Mouse (Mus musculus) heart, embryonic 12.5 days (tissue): ENCODE results near the gene Inha. TPM values are rescaled to one million over a fixed set of nuclear protein-coding genes. Genes with fewer than 3 reads are reported as not detected.

ENCODE experiments used
- polyA plus RNA-seq: library from polyadenylated mRNA; unstranded; fragments of >200 nt; fragmentation: Nextera tagmentation; extraction: Ambion mirVana; gene quantifications from 2 replicates; pipeline ENCODE4 v1.2.1, GENCODE M21; 2016

Inha gene
- polyA plus RNA-seq, 1 experiment from 2014 or later, result 7.5 TPM

Other genes with a start within 250 kb of the Inha start
- 0.69 and 0.96 TPM in 2 replicates for gene Ptprn, start 242.6 kb upstream of the Inha start, polyA plus RNA-seq
- not detected in 2 replicates for gene Resp18, start 228.7 kb upstream of the Inha start, polyA plus RNA-seq
- gene Dnpep, start 189.1 kb upstream of the Inha start, polyA plus RNA-seq, result 113 TPM in 2 replicates
- 500 and 521 TPM in 2 replicates for gene Des, start 146.7 kb upstream of the Inha start, polyA plus RNA-seq
- 61.5 and 67.4 TPM in 2 replicates for gene Speg, start 131.8 kb upstream of the Inha start, polyA plus RNA-seq
- gene Gmppa, start 71.1 kb upstream of the Inha start, polyA plus RNA-seq, result 67.7 and 69.1 TPM in 2 replicates
- gene Asic4, start 56.6 kb upstream of the Inha start, polyA plus RNA-seq, result 0.24 and 0.33 TPM in 2 replicates
- gene Chpf, start 27.8 kb upstream of the Inha start, polyA plus RNA-seq, result 35.2 and 37.8 TPM in 2 replicates
- 0.41 and 0.49 TPM in 2 replicates for gene Tmem198, start 27.5 kb upstream of the Inha start, polyA plus RNA-seq
- gene Obsl1, start 625 bp upstream of the Inha start, polyA plus RNA-seq, result 137 and 147 TPM in 2 replicates
- 20.5 and 20.9 TPM in 2 replicates for gene Stk11ip, start 14.5 kb downstream of the Inha start, polyA plus RNA-seq
- gene Slc4a3, start 39.2 kb downstream of the Inha start, polyA plus RNA-seq, result 32.6 and 35.7 TPM in 2 replicates